ENCODE assay signal across 17 mouse cellular contexts in the genomic region with DNA sequence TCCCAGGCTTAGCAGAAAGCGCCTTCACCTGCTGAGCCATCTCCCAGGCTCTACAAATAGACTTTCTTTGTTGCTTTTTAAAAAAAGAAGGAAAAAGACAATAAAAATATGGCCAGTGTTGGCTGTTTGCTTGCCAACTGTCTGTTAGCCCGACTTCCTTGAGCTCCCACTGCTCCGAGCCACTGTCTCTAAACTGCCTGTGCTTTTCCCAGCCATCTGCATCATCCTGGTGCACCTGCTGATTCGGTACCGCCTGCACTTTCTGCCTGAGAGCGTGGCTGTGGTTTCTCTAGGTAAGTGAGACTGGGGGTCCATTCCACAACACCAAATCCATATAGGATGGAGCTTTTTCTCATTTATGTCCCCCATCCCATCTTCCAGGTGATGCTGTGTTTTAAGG. TPM values are rescaled to one million over a fixed set of nuclear protein-coding genes. Genes with fewer than 3 reads are reported as not detected.
DNase-seq lines count a peak whose midpoint lies in the region; ATAC-seq lines count a peak whose summit lies in the region.
"Had no signal": no experiment of that assay in that cellular context is flagged by ENCODE, and none has a peak within 500 bp of the region (broad histone marks: within the 10 kb centered on the region; RNA-seq: fewer than 3 reads in every experiment).

No protein-coding gene starts in this region.

- H3K27me3 ChIP-seq in forebrain, embryonic 13.5 days, result no peaks in the 10 kb centered on the region
- no peaks in the 10 kb centered on the region for H3K27me3 ChIP-seq in forebrain, embryonic 15.5 days
- H3K27me3 ChIP-seq: embryonic facial prominence, embryonic 13.5 days; forebrain, embryonic 12.5 days; heart, embryonic 12.5 days; hindbrain, embryonic 12.5 days had no signal

- 90% methylated on average over 6 of the region's 6 CpGs for WGBS in forebrain, embryonic 13.5 days
- 90% methylated on average over 6 of the region's 6 CpGs for WGBS in forebrain, embryonic 15.5 days

- H3K4me1 ChIP-seq in forebrain, embryonic 13.5 days, result no peaks in the 10 kb centered on the region
- no peaks in the 10 kb centered on the region for H3K4me1 ChIP-seq in forebrain, embryonic 15.5 days
- H3K4me1 ChIP-seq: embryonic facial prominence, embryonic 13.5 days; forebrain, embryonic 12.5 days; heart, embryonic 12.5 days; hindbrain, embryonic 12.5 days had no signal

- H3K9me3 ChIP-seq in forebrain, embryonic 13.5 days (replicated peaks), result no peaks in the 10 kb centered on the region
- H3K9me3 ChIP-seq in forebrain, embryonic 15.5 days, result no peaks in the 10 kb centered on the region
- H3K9me3 ChIP-seq: embryonic facial prominence, embryonic 13.5 days; forebrain, embryonic 12.5 days; heart, embryonic 12.5 days; hindbrain, embryonic 12.5 days had no signal

- peak; percentile 73 for DNase-seq in cerebellum, adult 11-12 months
- DNase-seq in cerebellum, postnatal 14 days, result no peak
- peak; percentile 33 for DNase-seq in right cerebral cortex, postnatal 25 days
- no peak for DNase-seq in right cerebral cortex, postnatal 14 days
- DNase-seq in heart, postnatal 4 days, result no peak
- DNase-seq: adrenal gland, postnatal 10 days; gastrocnemius, adult 2 months; gastrocnemius, postnatal 25 days had no signal

- 0 out of 2 replicates have a peak overlapping the region, but pooled peaks have one; percentile 8 for H3K9ac ChIP-seq in forebrain, embryonic 13.5 days
- H3K9ac ChIP-seq in forebrain, embryonic 15.5 days (replicated peaks), result no peak overlapping the region
- H3K9ac ChIP-seq: embryonic facial prominence, embryonic 13.5 days; forebrain, embryonic 12.5 days; heart, embryonic 12.5 days; hindbrain, embryonic 12.5 days had no signal

- H3K4me2 ChIP-seq in forebrain, embryonic 13.5 days, result no peak overlapping the region
- H3K4me2 ChIP-seq in forebrain, embryonic 15.5 days (replicated peaks), result no peak overlapping the region
- H3K4me2 ChIP-seq: embryonic facial prominence, embryonic 13.5 days; forebrain, embryonic 12.5 days; heart, embryonic 12.5 days; hindbrain, embryonic 12.5 days had no signal

- no peak for ATAC-seq in forebrain, embryonic 13.5 days
- ATAC-seq in forebrain, embryonic 15.5 days (replicated peaks), result no peak
- ATAC-seq: hindbrain, embryonic 16.5 days; inflammation-experienced regulatory T-cells, adult 6 months; intestine, postnatal 0 days had no signal

- H3K36me3 ChIP-seq in forebrain, embryonic 13.5 days (ENCODE audit: poor library complexity, severe bottlenecking), result peaks cover 56% of the 10 kb centered on the region
- H3K36me3 ChIP-seq in forebrain, embryonic 15.5 days, result peaks cover 19% of the 10 kb centered on the region

- no peak overlapping the region for H3K27ac ChIP-seq in forebrain, embryonic 13.5 days
- no peak overlapping the region for H3K27ac ChIP-seq in forebrain, embryonic 15.5 days (replicated peaks)
- H3K27ac ChIP-seq: embryonic facial prominence, embryonic 13.5 days; forebrain, embryonic 12.5 days; gastrocnemius, adult 2 months; hindbrain, embryonic 12.5 days had no signal

- H3K4me3 ChIP-seq in forebrain, embryonic 13.5 days, result no peak overlapping the region
- no peak overlapping the region for H3K4me3 ChIP-seq in forebrain, embryonic 15.5 days
- H3K4me3 ChIP-seq: embryonic facial prominence, embryonic 13.5 days; forebrain, embryonic 12.5 days; gastrocnemius, adult 2 months; heart, embryonic 12.5 days; hindbrain, embryonic 12.5 days had no signal

RNA-seq across cellular contexts. Expression of gene Slc9a8, which starts 13.1 kb away (rescaled TPM):
- polyA plus RNA-seq in forebrain, embryonic 13.5 days (2015; fragmentation: Nextera tagmentation; extraction: Ambion mirVana), result 19.5 and 21.1 TPM in 2 replicates
- 20.4 and 23.1 TPM in 2 replicates for polyA plus RNA-seq in forebrain, embryonic 15.5 days (2015; fragmentation: Nextera tagmentation; extraction: Ambion mirVana)
- 10 to 100 TPM; 29.4 to 30.5 TPM for total RNA-seq in heart, postnatal 4 days (2021)

RNA-seq across cellular contexts. Expression of gene Rnf114, which starts 57.9 kb away (rescaled TPM):
- 134 and 147 TPM in 2 replicates for polyA plus RNA-seq in forebrain, embryonic 13.5 days (2015; fragmentation: Nextera tagmentation; extraction: Ambion mirVana)
- 132 TPM in 2 replicates for polyA plus RNA-seq in forebrain, embryonic 15.5 days (2015; fragmentation: Nextera tagmentation; extraction: Ambion mirVana)
- total RNA-seq in heart, postnatal 4 days (2021), result 10 to 100 TPM; 39.3 to 39.4 TPM

RNA-seq across cellular contexts. Expression of gene Spata2, which starts 58.1 kb away (rescaled TPM):
- polyA plus RNA-seq in forebrain, embryonic 13.5 days (2015; fragmentation: Nextera tagmentation; extraction: Ambion mirVana), result 21.3 and 24.4 TPM in 2 replicates
- 32.1 and 32.6 TPM in 2 replicates for polyA plus RNA-seq in forebrain, embryonic 15.5 days (2015; fragmentation: Nextera tagmentation; extraction: Ambion mirVana)
- total RNA-seq in heart, postnatal 4 days (2021), result 10 to 100 TPM; 25.1 to 27.5 TPM

Comparison
In these comparisons a context has a peak if more than half of its experiments do, and no peak if none do; other contexts are left out.
1. DNase-seq: peak in cerebellum, adult 11-12 months (single experiment) and right cerebral cortex, postnatal 25 days (single experiment); none in cerebellum, postnatal 14 days (0 of 2), right cerebral cortex, postnatal 14 days (single experiment) and heart, postnatal 4 days (single experiment).